Mouse (Mus musculus) heart, embryonic 11.5 days (tissue): ENCODE data around the gene Ppm1h. TPM values are rescaled to one million over a fixed set of nuclear protein-coding genes. Genes with fewer than 3 reads are reported as not detected.
A peak's percentile ranks its signal among the peaks of the same experiment; 100 is the strongest.

Experiments used
- ATAC-seq: fragments of 200-750 bp; cut with Nextera tagmentation; replicated peaks from 2 replicates; pipeline ENCODE4 v1.8.0; 2017; ENCODE audit warnings: moderate library complexity; ENCODE audit not compliant: insufficient number of reproducible peaks, low FRiP score, low TSS enrichment
- H3K27ac ChIP-seq: fragments of 300-500 bp; sonication (generic); 2 replicates; pipeline ENCODE4 v1.5.1; 2014; ENCODE audit warnings: mild to moderate bottlenecking, low read depth, low read length
- H3K27me3 ChIP-seq: fragments of 300-500 bp; sonication (generic); 2 replicates; pipeline ENCODE4 v1.6.1; 2014; ENCODE audit warnings: mild to moderate bottlenecking, low read length, mixed read lengths; ENCODE audit not compliant: control insufficient read depth, insufficient read depth
- H3K36me3 ChIP-seq: fragments of 300-500 bp; sonication (generic); 2 replicates; pipeline ENCODE4 v1.6.1; 2014; ENCODE audit warnings: mild to moderate bottlenecking, low read length, moderate library complexity, mixed read lengths; ENCODE audit not compliant: control insufficient read depth, insufficient read depth
- H3K4me1 ChIP-seq: fragments of 300-500 bp; sonication (generic); 2 replicates; pipeline ENCODE4 v1.6.1; 2014; ENCODE audit warnings: low read length; ENCODE audit not compliant: control insufficient read depth, insufficient read depth
- H3K4me2 ChIP-seq: fragments of 300-500 bp; sonication (generic); 2 replicates; pipeline ENCODE4 v1.6.1; 2014; ENCODE audit warnings: mild to moderate bottlenecking, moderate library complexity
- H3K4me3 ChIP-seq: fragments of 300-500 bp; sonication (generic); 2 replicates; pipeline ENCODE4 v1.5.1; 2014; ENCODE audit warnings: low read depth, low read length
- H3K9ac ChIP-seq: fragments of 300-500 bp; sonication (generic); 2 replicates; pipeline ENCODE4 v1.6.1; 2014; ENCODE audit warnings: mild to moderate bottlenecking, low read depth, low read length, moderate library complexity
- H3K9me3 ChIP-seq: fragments of 300-500 bp; sonication (generic); replicated peaks from 2 replicates; pipeline ENCODE4 v1.6.1; 2016; ENCODE audit warnings: low read length; ENCODE audit not compliant: control insufficient read depth
- WGBS: fragments of 180-500 bp; shearing (Covaris S2); extraction: QIAGEN DNeasy Blood & Tissue Kit; methylation state at CpG from one replicate; pipeline ENCODE4 v1.1.7; 2014; ENCODE audit not compliant: insufficient replicate concordance; 5-methylcytosine and 5-hydroxymethylcytosine counted together
- polyA plus RNA-seq: library from polyadenylated mRNA; unstranded; fragments of >200 nt; fragmentation: Nextera tagmentation; extraction: Ambion mirVana; gene quantifications from 2 replicates; pipeline ENCODE4 v1.2.1, GENCODE M21; 2014

Ppm1h gene
- polyA plus RNA-seq, 1 experiment from 2014 or later = 3.9 TPM

- Histone ChIP-seq H3K4me2 (no peak overlapping the region), H3K36me3 (no peaks in the 10 kb centered on the region), H3K9me3 (no peaks in the 10 kb centered on the region), H3K9ac (no peak overlapping the region), H3K4me3 (no peak overlapping the region), H3K27me3 (no peaks in the 10 kb centered on the region), H3K4me1 (no peaks in the 10 kb centered on the region; the same call in 1 of the 2 replicates), H3K27ac (no peak overlapping the region)
- ATAC-seq = no peak
- WGBS = 60% methylated on average over 11 of the region's 11 CpGs
Observed at GRCm38 (mm10) chr10:122793193-122793592, 114.6 kb downstream of the Ppm1h start.

GRCm38 (mm10) chr10:122794187-122794850 lies 115.8 kb downstream of the Ppm1h start:
- H3K4me2 ChIP-seq = peak overlapping the region; percentile 31
- ATAC-seq = peak; percentile 39; the same call in 1 of the 2 replicates
- no peak overlapping the region for H3K4me3 ChIP-seq
- WGBS = 36% methylated on average over 20 of the region's 20 CpGs
- no peaks in the 10 kb centered on the region; the same call in 1 of the 2 replicates for H3K4me1 ChIP-seq
- no peak overlapping the region for H3K27ac ChIP-seq
- H3K36me3 ChIP-seq = no peaks in the 10 kb centered on the region
- no peaks in the 10 kb centered on the region for H3K27me3 ChIP-seq
- no peaks in the 10 kb centered on the region for H3K9me3 ChIP-seq
- H3K9ac ChIP-seq = no peak overlapping the region

- WGBS = 79% methylated on average over 6 of the region's 6 CpGs
- Histone ChIP-seq H3K9me3 (no peaks in the 10 kb centered on the region), H3K27ac (no peak overlapping the region), H3K36me3 (no peaks in the 10 kb centered on the region), H3K4me2 (no peak overlapping the region), H3K27me3 (no peaks in the 10 kb centered on the region), H3K9ac (no peak overlapping the region), H3K4me3 (no peak overlapping the region), H3K4me1 (0 out of 2 replicates have a peak, but pooled peaks cover 5% of the 10 kb centered on the region)
- ATAC-seq = no peak
Observed at GRCm38 (mm10) chr10:122797955-122798354, 119.4 kb downstream of the Ppm1h start.

GRCm38 (mm10) chr10:122800003-122800731 lies 121.6 kb downstream of the Ppm1h start:
- no peaks in the 10 kb centered on the region for H3K27me3 ChIP-seq
- no peak overlapping the region for H3K4me2 ChIP-seq
- H3K9me3 ChIP-seq = no peaks in the 10 kb centered on the region
- ATAC-seq = no peak
- H3K4me1 ChIP-seq = 0 out of 2 replicates have a peak, but pooled peaks cover 5% of the 10 kb centered on the region
- no peaks in the 10 kb centered on the region for H3K36me3 ChIP-seq
- H3K4me3 ChIP-seq = no peak overlapping the region
- H3K9ac ChIP-seq = no peak overlapping the region
- 71% methylated on average over 19 of the region's 19 CpGs for WGBS
- H3K27ac ChIP-seq = no peak overlapping the region

GRCm38 (mm10) chr10:122800732-122801110 lies 122.2 kb downstream of the Ppm1h start:
- Histone ChIP-seq H3K9me3 (no peaks in the 10 kb centered on the region), H3K27ac (no peak overlapping the region), H3K27me3 (no peaks in the 10 kb centered on the region), H3K9ac (no peak overlapping the region), H3K4me1 (0 out of 2 replicates have a peak, but pooled peaks cover 5% of the 10 kb centered on the region), H3K4me2 (no peak overlapping the region), H3K36me3 (no peaks in the 10 kb centered on the region), H3K4me3 (no peak overlapping the region)
- 78% methylated on average over 4 of the region's 4 CpGs for WGBS
- no peak for ATAC-seq

- Histone ChIP-seq H3K27me3 (no peaks in the 10 kb centered on the region), H3K4me1 (0 out of 2 replicates have a peak, but pooled peaks cover 5% of the 10 kb centered on the region), H3K9me3 (no peaks in the 10 kb centered on the region), H3K27ac (no peak overlapping the region), H3K36me3 (no peaks in the 10 kb centered on the region), H3K4me3 (peak overlapping the region; percentile 30), H3K4me2 (peak overlapping the region; percentile 68), H3K9ac (peak overlapping the region; percentile 50; the same call in 1 of the 2 replicates)
- ATAC-seq = 0 out of 2 replicates have a peak, but pooled peaks have one; percentile 49
- WGBS = 23% methylated on average over 30 of the region's 30 CpGs
Observed at GRCm38 (mm10) chr10:122802218-122802617, 123.7 kb downstream of the Ppm1h start.

GRCm38 (mm10) chr10:122802901-122803300 lies 124.3 kb downstream of the Ppm1h start:
- H3K27me3 ChIP-seq = no peaks in the 10 kb centered on the region
- 65% methylated on average over 7 of the region's 7 CpGs for WGBS
- no peaks in the 10 kb centered on the region for H3K9me3 ChIP-seq
- no peaks in the 10 kb centered on the region for H3K36me3 ChIP-seq
- no peak overlapping the region for H3K4me2 ChIP-seq
- no peak overlapping the region for H3K9ac ChIP-seq
- no peak overlapping the region for H3K27ac ChIP-seq
- H3K4me1 ChIP-seq = 0 out of 2 replicates have a peak, but pooled peaks cover 7% of the 10 kb centered on the region
- no peak for ATAC-seq
- H3K4me3 ChIP-seq = no peak overlapping the region

GRCm38 (mm10) chr10:122803906-122804305 lies 125.3 kb downstream of the Ppm1h start:
- H3K9me3 ChIP-seq = no peaks in the 10 kb centered on the region
- 0 out of 2 replicates have a peak, but pooled peaks cover 10% of the 10 kb centered on the region for H3K4me1 ChIP-seq
- H3K27ac ChIP-seq = no peak overlapping the region
- H3K4me2 ChIP-seq = no peak overlapping the region
- no peak overlapping the region for H3K4me3 ChIP-seq
- no peaks in the 10 kb centered on the region for H3K36me3 ChIP-seq
- H3K9ac ChIP-seq = no peak overlapping the region
- no peak for ATAC-seq
- WGBS = 15% methylated on average over 7 of the region's 7 CpGs
- H3K27me3 ChIP-seq = no peaks in the 10 kb centered on the region
